Mouse (Mus musculus) MEL-GATA-1-ER (cell line): ENCODE measurements around the gene Cflar.
A peak's percentile ranks its signal among the peaks of the same experiment; 100 is the strongest.
"Not testable (repeated sequence)": the region's sequence is repeated elsewhere in the genome, so short reads cannot be mapped to it uniquely, and the experiment has no call there.

Experiments used
- DNase-seq: peaks from one replicate; pipeline ENCODE4 v3.0.0-alpha.2; 2012; ENCODE audit warnings: low read depth; ENCODE audit errors: extremely low read depth

Cflar gene

GRCm38 (mm10) chr1:58773905-58774304, 62.6 kb downstream of the Cflar start:
- DNase-seq: no peak

DNA sequence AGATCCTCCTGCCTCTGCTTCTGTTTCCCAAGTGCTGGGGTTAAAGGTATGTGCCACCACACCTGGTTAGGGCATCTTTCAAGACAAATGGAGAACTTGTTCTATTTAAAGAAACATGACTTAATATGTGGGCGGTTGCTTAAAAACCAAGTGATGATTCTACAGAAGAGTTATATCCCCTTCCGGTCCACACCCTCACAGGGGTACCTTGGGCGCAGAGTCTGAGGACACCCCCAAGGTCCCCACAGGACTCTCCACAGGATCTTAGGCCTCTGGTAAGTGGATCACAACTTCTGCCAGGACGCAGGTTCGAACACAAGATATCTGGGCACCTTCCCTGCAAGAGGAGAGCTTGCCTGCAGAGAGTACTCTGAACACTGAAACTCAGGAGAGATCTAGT, 64.1 kb downstream of the Cflar start:
- DNase-seq: no peak

- DNase-seq: no peak
These were observed 66.3 kb downstream of the Cflar start for GRCm38 (mm10) chr1:58777583-58777982.

- no peak for DNase-seq
These were observed 66.9 kb downstream of the Cflar start for GRCm38 (mm10) chr1:58778226-58778625.

GRCm38 (mm10) chr1:58786276-58786675, 75.0 kb downstream of the Cflar start:
- DNase-seq: no peak

DNA sequence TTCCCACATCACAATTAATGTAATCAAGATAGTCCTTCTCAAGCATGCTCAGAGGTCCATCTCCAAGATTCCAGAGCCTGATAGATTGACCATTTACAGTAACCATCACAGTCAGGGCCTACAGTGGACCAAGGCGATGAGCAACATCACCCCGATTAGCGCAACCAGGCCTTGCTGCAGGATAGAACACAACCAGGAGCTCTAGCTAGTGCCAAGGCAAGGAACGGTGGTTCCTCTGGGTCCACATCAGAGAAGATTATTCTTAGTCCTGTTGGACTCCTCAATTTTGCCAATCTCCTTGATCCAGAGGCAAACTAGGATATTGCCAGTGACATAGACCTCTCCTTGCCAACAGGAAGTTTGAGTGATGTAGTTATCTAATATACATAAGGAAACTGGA, 77.1 kb downstream of the Cflar start:
- no peak for DNase-seq

DNA sequence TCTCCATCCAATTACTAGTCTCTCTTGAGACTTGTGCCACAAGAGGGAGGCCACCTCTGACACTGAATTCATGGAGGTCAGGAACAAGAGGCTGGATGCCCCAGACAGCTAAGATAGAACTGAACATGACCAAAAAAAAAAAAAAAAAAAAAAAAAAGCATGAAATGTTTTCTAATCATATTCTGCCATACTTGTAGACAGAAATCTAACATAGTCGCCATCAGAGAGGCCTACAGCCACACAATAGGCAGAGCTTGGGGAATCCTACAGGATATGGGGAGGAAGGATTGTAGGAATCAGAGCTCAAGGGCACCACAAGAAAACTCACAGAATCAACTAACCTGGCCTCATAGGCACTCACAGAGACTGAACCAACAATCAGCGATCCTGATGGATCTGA, 83.4 kb downstream of the Cflar start:
- DNase-seq: peak; percentile 30

- DNase-seq: peak; percentile 94
These were observed 84.2 kb downstream of the Cflar start, which contains the start of gene Casp8 for GRCm38 (mm10) chr1:58795291-58796058. Casp8 (plus strand) TSS chr1:58795374.

- no peak for DNase-seq
These were observed 84.7 kb downstream of the Cflar start for GRCm38 (mm10) chr1:58796059-58796363.

DNA sequence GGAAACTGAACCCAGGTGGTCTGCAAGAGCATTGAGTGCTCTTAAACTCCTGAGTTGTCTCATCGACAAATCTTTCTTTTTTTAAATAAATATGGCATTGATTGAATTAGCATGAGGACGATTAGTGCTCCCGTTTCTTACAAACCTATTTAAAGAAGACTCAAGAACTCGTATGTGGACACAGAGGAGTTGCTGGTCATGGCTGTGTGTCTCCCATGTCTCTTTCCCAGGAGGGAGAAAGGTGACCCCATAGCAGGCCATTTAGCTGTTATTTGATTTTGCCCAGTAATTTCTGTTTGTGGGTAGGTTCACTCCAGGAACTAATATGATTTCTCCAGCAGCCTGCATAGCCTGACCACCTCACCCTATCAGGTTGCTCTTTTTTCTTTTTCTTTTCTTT, 85.5 kb downstream of the Cflar start:
- no peak for DNase-seq

DNA sequence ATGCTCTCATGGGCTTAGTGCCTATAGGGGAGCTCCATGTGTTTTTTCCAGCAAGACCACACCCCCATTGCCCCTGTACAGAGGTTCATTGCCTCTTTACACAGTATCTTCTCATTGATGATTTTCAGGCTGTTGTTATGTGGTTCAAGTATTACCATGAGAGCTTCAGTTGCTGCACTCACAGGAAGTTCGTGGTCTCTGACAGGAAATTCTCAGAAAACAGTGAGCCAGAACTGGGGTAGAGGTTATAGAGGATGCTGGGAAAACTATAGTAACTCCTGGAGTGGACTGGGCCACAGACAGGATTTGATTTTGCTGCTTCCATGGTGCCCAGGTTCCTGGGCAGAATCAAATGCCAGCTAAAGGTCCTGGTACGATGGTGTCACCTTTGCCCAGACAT, 86.1 kb downstream of the Cflar start:
- DNase-seq: peak; percentile 43

DNA sequence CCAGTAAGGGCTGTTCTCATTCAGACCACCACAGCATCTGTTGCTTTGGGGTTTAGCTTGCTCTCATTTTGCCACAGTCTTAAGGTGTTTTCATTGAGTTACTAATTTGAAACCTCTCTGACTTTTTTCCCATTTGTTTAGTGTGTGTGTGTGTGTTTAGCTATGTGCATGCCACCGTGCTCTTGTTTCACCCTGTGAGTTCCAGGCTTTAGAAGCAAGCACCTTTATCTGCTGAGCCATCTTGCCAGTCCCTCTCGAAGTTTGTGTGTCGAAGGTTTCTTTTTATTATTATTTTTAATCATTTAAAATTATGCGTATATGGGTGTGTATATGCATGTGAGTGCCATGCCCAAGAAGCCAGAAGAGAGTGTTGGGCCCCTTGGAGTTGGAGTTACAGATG, 87.6 kb downstream of the Cflar start:
- no peak for DNase-seq

DNA sequence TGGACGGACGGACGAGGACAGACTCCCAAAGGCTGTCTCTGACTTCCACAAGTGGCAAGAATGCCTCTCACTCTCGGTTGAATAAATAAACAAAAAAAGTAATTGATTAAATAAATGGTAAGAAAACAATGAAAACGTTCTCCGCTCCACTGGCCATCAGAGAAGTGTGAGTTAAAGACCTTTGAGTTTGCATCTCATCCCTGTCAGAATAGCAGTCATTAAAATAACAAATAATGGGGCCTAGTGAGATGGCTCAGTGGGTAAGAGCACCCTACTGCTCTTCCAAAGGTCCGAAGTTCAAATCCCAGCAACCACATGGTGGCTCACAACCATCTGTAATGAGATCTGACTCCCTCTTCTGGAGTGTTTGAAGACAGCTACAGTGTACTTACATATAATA, 89.3 kb downstream of the Cflar start:
- DNase-seq: not testable (repeated sequence)

- peak; percentile 26 for DNase-seq
These were observed 90.4 kb downstream of the Cflar start for GRCm38 (mm10) chr1:58801558-58802285.

DNA sequence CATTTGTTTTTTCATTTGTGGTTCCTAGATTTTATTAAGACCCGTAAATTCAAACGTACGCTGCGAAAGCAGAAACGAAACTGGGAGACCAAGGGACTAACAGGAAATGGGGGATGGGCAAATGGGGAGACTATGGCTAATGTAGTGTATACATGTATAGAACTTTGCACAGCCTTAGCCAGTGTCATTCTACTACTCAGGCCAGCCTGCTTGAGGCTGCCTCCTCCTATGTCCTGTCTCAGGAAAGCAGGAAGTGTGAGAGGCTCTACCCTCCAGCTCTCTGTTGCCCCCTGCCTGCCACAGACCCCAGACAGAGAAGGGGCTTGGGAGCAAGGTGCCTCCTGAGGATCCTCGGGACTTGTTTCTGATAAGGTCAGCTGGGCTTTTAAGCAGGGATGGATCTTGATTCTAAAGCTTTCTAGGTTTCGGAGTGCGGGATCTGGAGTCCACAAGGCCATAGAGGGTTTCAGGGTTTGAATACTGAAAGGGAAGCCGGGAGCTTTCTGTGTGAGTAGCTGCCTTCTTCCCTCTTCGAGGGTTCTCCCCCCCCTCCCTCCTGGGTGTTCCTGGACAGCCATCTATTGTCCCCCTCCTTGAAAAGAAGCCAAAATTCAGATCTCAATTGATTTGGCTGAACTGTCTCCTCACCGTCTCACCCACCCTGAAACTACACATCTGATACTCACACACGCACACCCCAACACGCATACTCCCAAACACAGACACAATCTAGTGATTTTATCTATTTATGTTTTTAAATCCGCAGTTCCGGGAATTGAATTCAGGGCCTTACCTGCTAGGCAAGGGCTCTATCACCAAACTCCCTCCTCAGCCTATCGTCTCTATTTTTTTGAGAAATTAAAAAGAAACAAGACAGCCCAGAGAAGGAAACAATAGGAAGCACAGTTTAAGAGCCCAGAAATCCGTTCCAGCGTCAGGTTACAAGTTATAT, 91.3 kb downstream of the Cflar start:
- DNase-seq: peak; percentile 90

- peak; percentile 26 for DNase-seq
These were observed 92.2 kb downstream of the Cflar start for GRCm38 (mm10) chr1:58803531-58803930.

GRCm38 (mm10) chr1:58806651-58807050, 95.3 kb downstream of the Cflar start:
- DNase-seq: no peak
